Mouse (Mus musculus) CH12.LX (cell line): Measurements from ENCODE around the gene Agtrap. TPM values are rescaled to one million over a fixed set of nuclear protein-coding genes. Genes with fewer than 3 reads are reported as not detected.

Experiments used
- DNase-seq: peaks from one replicate; pipeline ENCODE4 v3.0.0-alpha.2; 2013; ENCODE audit errors: extremely low read depth
- H3K27ac ChIP-seq: 2 replicates; pipeline ENCODE4 v1.5.1; 2012; ENCODE audit warnings: low read depth, mild to moderate bottlenecking, control low read depth, moderate library complexity; ENCODE audit not compliant: insufficient read depth
- H3K27me3 ChIP-seq: replicated peaks from 2 replicates; pipeline ENCODE3; 2012; ENCODE audit warnings: inconsistent platforms
- H3K36me3 ChIP-seq, 2 experiments: replicated peaks in 1 of 2; 2 replicates each; pipeline versions ENCODE3 to v1.6.1; 2012; ENCODE audit warnings: inconsistent platforms in 1 of 2, low read length in 1 of 2, mild to moderate bottlenecking in 1 of 2, mixed read lengths in 1 of 2, moderate library complexity in 1 of 2; ENCODE audit not compliant: control insufficient read depth in 1 of 2, insufficient read depth in 1 of 2
- H3K4me1 ChIP-seq, 2 experiments: 2 replicates each; pipeline ENCODE4 v1.6.1; 2012; ENCODE audit warnings: inconsistent platforms in 1 of 2, moderate library complexity in 1 of 2; ENCODE audit not compliant: insufficient read depth in 2 of 2, control insufficient read depth in 1 of 2
- H3K4me2 ChIP-seq: 2 replicates; pipeline ENCODE4 v1.6.1; 2012; ENCODE audit warnings: low read depth, mild to moderate bottlenecking, control low read depth; ENCODE audit not compliant: poor library complexity, insufficient read depth, severe bottlenecking
- H3K4me3 ChIP-seq, 3 experiments: fragments of 150-350 bp in 1 of 3; sonication (generic) in 1 of 3; replicated peaks in 1 of 3; 2 replicates each; pipeline versions ENCODE3 to v1.5.1; 2011 to 2012; ENCODE audit warnings: low read depth in 2 of 3, low read length in 2 of 3, mild to moderate bottlenecking in 2 of 3, moderate library complexity in 2 of 3, control low read depth in 1 of 3, improper control_type of control experiment in 1 of 3, inconsistent platforms in 1 of 3, mixed read lengths in 1 of 3; ENCODE audit not compliant: poor library complexity in 1 of 3
- H3K79me2 ChIP-seq: replicated peaks from 2 replicates; pipeline ENCODE4 v1.6.1; 2012; ENCODE audit warnings: mild to moderate bottlenecking, moderate library complexity; ENCODE audit not compliant: control insufficient read depth, poor library complexity, insufficient read depth, severe bottlenecking; ENCODE audit errors: extremely low read depth
- H3K9ac ChIP-seq: 2 replicates; pipeline ENCODE4 v1.6.1; 2012; ENCODE audit warnings: low read depth, mild to moderate bottlenecking, control low read depth, moderate library complexity; ENCODE audit not compliant: insufficient read depth
- H3K9me3 ChIP-seq: replicated peaks from 2 replicates; pipeline ENCODE3; 2012; ENCODE audit warnings: low read length, inconsistent platforms, mixed read lengths
- BHLHE40 ChIP-seq: IDR thresholded peaks from 2 replicates; pipeline ENCODE4 v1.6.1; 2011; ENCODE audit warnings: mild to moderate bottlenecking, low read depth, low read length, improper control_type of control experiment
- CHD1 ChIP-seq: IDR thresholded peaks from 2 replicates; pipeline ENCODE4 v1.6.1; 2012; ENCODE audit warnings: low read depth, low read length, improper control_type of control experiment, inconsistent platforms
- CHD2 ChIP-seq: IDR thresholded peaks from 2 replicates; pipeline ENCODE4 v1.6.1; 2011; ENCODE audit warnings: low read length, improper control_type of control experiment
- CTCF ChIP-seq, 2 experiments: IDR thresholded peaks in 1 of 2; conservative IDR thresholded peaks in 1 of 2; 2 replicates each; pipeline ENCODE4 v1.5.1; 2011 to 2012; ENCODE audit warnings: low read depth in 2 of 2, low read length in 2 of 2, improper control_type of control experiment in 1 of 2, inconsistent platforms in 1 of 2, mild to moderate bottlenecking in 1 of 2, moderate library complexity in 1 of 2
- ELF1 ChIP-seq: IDR thresholded peaks from 2 replicates; pipeline ENCODE4 v1.6.1; 2014; ENCODE audit warnings: low read depth, mild to moderate bottlenecking, inconsistent platforms, low read length, improper control_type of control experiment
- EP300 ChIP-seq: IDR thresholded peaks from 2 replicates; pipeline ENCODE4 v1.6.1; 2011; ENCODE audit warnings: low read length, improper control_type of control experiment
- IRF4 ChIP-seq: IDR thresholded peaks from 2 replicates; pipeline ENCODE4 v1.6.1; 2014; ENCODE audit warnings: low read depth, mild to moderate bottlenecking, inconsistent platforms, low read length, improper control_type of control experiment
- JUN ChIP-seq: IDR thresholded peaks from 2 replicates; pipeline ENCODE4 v1.6.1; 2011; ENCODE audit warnings: low read depth, mild to moderate bottlenecking, low read length, improper control_type of control experiment, moderate library complexity; ENCODE audit not compliant: insufficient read depth
- JUND ChIP-seq: conservative IDR thresholded peaks from 2 replicates; pipeline ENCODE4 v1.6.1; 2011; ENCODE audit warnings: low read depth, low read length, improper control_type of control experiment
- KAT2A ChIP-seq: IDR thresholded peaks from 2 replicates; pipeline ENCODE4 v1.6.1; 2012; ENCODE audit warnings: low read length, improper control_type of control experiment, inconsistent platforms; ENCODE audit not compliant: insufficient replicate concordance
- MAFK ChIP-seq: IDR thresholded peaks from 2 replicates; pipeline ENCODE4 v1.6.1; 2011; ENCODE audit warnings: low read length, improper control_type of control experiment; ENCODE audit not compliant: insufficient replicate concordance
- MAZ ChIP-seq: IDR thresholded peaks from 2 replicates; pipeline ENCODE4 v1.6.1; 2012; ENCODE audit warnings: low read depth, mild to moderate bottlenecking, inconsistent platforms, low read length, improper control_type of control experiment, moderate library complexity
- MXI1 ChIP-seq: IDR thresholded peaks from 2 replicates; pipeline ENCODE4 v1.6.1; 2011; ENCODE audit warnings: mild to moderate bottlenecking, low read depth, low read length, improper control_type of control experiment
- MYC ChIP-seq: IDR thresholded peaks from 2 replicates; pipeline ENCODE4 v1.6.1; 2011; ENCODE audit warnings: low read depth, mild to moderate bottlenecking, improper control_type of control experiment, low read length
- NELFE ChIP-seq: IDR thresholded peaks from 2 replicates; pipeline ENCODE4 v1.6.1; 2011; ENCODE audit warnings: low read depth, low read length, improper control_type of control experiment
- NRF1 ChIP-seq: IDR thresholded peaks from 2 replicates; pipeline ENCODE4 v1.6.1; 2014; ENCODE audit warnings: low read depth, mild to moderate bottlenecking, inconsistent platforms, low read length, improper control_type of control experiment, moderate library complexity
- PAX5 ChIP-seq: IDR thresholded peaks from 2 replicates; pipeline ENCODE4 v1.6.1; 2012; ENCODE audit warnings: low read length, inconsistent platforms, mixed read lengths
- POLR2A ChIP-seq: IDR thresholded peaks from 2 replicates; pipeline ENCODE4 v1.6.1; 2011; ENCODE audit warnings: low read depth, mild to moderate bottlenecking, improper control_type of control experiment, low read length
- POLR2AphosphoS2 ChIP-seq: IDR thresholded peaks from 2 replicates; pipeline ENCODE4 v1.6.1; 2011; ENCODE audit warnings: low read depth, low read length, improper control_type of control experiment
- RAD21 ChIP-seq: IDR thresholded peaks from 2 replicates; pipeline ENCODE4 v1.6.1; 2011; ENCODE audit warnings: low read depth, mild to moderate bottlenecking, low read length, improper control_type of control experiment, moderate library complexity
- RCOR1 ChIP-seq: conservative IDR thresholded peaks from 2 replicates; pipeline ENCODE4 v1.6.1; 2012; ENCODE audit warnings: low read depth, mild to moderate bottlenecking, inconsistent platforms, low read length, improper control_type of control experiment
- SIN3A ChIP-seq: IDR thresholded peaks from 2 replicates; pipeline ENCODE4 v1.6.1; 2012; ENCODE audit warnings: low read length, improper control_type of control experiment, inconsistent platforms
- SMC3 ChIP-seq: IDR thresholded peaks from 2 replicates; pipeline ENCODE4 v1.6.1; 2011; ENCODE audit warnings: low read depth, low read length, improper control_type of control experiment
- TBP ChIP-seq: conservative IDR thresholded peaks from 2 replicates; pipeline ENCODE4 v1.6.1; 2011; ENCODE audit warnings: low read depth, low read length, improper control_type of control experiment
- TCF12 ChIP-seq: IDR thresholded peaks from 2 replicates; pipeline ENCODE4 v1.6.1; 2014; ENCODE audit warnings: low read depth, mild to moderate bottlenecking, inconsistent platforms, low read length, improper control_type of control experiment
- UBTF ChIP-seq: IDR thresholded peaks from 2 replicates; pipeline ENCODE4 v1.6.1; 2012; ENCODE audit warnings: low read depth, mild to moderate bottlenecking, inconsistent platforms, low read length, improper control_type of control experiment, moderate library complexity
- USF1 ChIP-seq: IDR thresholded peaks from 2 replicates; pipeline ENCODE4 v1.6.1; 2014; ENCODE audit warnings: low read depth, mild to moderate bottlenecking, inconsistent platforms, low read length, improper control_type of control experiment
- USF2 ChIP-seq: conservative IDR thresholded peaks from 2 replicates; pipeline ENCODE4 v1.6.1; 2011; ENCODE audit warnings: low read depth, low read length, improper control_type of control experiment
- ZC3H11A ChIP-seq: IDR thresholded peaks from 2 replicates; pipeline ENCODE4 v1.6.1; 2012; ENCODE audit warnings: low read depth, mild to moderate bottlenecking, inconsistent platforms, low read length, improper control_type of control experiment
- ZKSCAN1 ChIP-seq: IDR thresholded peaks from 2 replicates; pipeline ENCODE4 v1.6.1; 2012; ENCODE audit warnings: low read depth, inconsistent platforms, low read length, improper control_type of control experiment, borderline replicate concordance
- ZNF384 ChIP-seq: IDR thresholded peaks from 2 replicates; pipeline ENCODE4 v1.6.1; 2012; ENCODE audit warnings: low read depth, low read length, improper control_type of control experiment, inconsistent platforms
- dilution Hi-C: fragments of 300-500 bp; cut with MboI; formaldehyde crosslinking; loops from 2 replicates; pipeline ENCODE4 v1.14.3; 2020; ENCODE audit warnings: low sequenced_read_pairs; ENCODE audit not compliant: extremely low pct_unique_long_range_greater_than_20kb, extremely low pct_ligation_motif_present
- in situ Hi-C: fragments of 300-500 bp; cut with MboI; formaldehyde crosslinking; loops from 3 replicates; pipeline ENCODE4 v1.14.3; 2019; ENCODE audit warnings: low sequenced_read_pairs, low pct_ligation_motif_present, low pct_unique_long_range_greater_than_20kb, mixed read lengths
- polyA plus RNA-seq: library from polyadenylated mRNA; unstranded; fragments of >175 nt; gene quantifications from 2 replicates; pipeline ENCODE4 v1.2.1, GENCODE M21; 2012; ENCODE audit warnings: low read depth; ENCODE audit not compliant: insufficient read length
- total RNA-seq, 2 experiments: library from RNA; depleted of rRNA; stranded (reverse); fragments of 300-350 nt in 1 of 2; fragments of >200 nt in 1 of 2; gene quantifications; 2 replicates each; pipeline ENCODE4 v1.2.3; 2012 to 2014

Gene Agtrap
- total and polyA plus RNA-seq, 3 experiments = 4.1 to 6.2 (median 5.9) TPM

DNA sequence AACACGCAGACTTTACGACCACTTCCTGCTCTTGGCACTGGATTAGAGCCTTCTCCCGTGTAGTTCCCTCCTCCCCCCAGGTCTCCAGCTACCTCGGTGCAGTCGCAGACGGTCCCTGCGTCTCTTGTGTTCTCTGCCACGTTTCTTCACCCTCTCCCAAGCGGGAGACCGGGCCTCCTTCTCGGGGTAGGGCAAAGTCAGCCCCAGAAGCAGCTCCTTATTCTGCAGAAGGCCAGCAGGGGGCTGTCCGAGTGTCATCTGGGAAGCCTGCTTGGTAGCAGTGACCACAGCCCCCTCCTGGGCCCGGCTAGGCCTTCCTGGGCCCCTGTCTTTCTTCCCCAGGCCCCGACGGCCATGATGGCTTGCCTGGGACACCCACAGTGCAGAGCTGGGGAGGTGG is 27.6 kb upstream of the Agtrap start:
- Histone ChIP-seq H3K27me3 (peaks cover 57% of the 10 kb centered on the region), H3K79me2 (no peaks in the 10 kb centered on the region), H3K36me3 (no peaks in the 10 kb centered on the region), H3K4me1 (peaks cover 3 to 9% of the 10 kb centered on the region in 2 experiments; a peak in 2 of 4 replicates), H3K4me3 (no peak overlapping the region), H3K9ac (no peak overlapping the region; the same call in 1 of the 2 replicates), H3K9me3 (peaks cover 8% of the 10 kb centered on the region), H3K27ac (no peak overlapping the region), H3K4me2 (peak overlapping the region; percentile 18; the same call in 1 of the 2 replicates)
- dilution Hi-C loops (no loop called here), in situ Hi-C loops (loop anchor here (5.0 kb wide), 1 partner anchor 37 kb away; the partner anchor contains the start of gene Fbxo6)
- TF ChIP-seq CTCF (conservative IDR thresholded peaks at IDR 0.05 in 1 of 2, IDR thresholded peaks at IDR 0.05 in 1 of 2; ENCODE audit: low read depth in 2 of 2, low read length in 2 of 2) = peak in 1 of 2 experiments; percentile 71; a peak in 2 of 4 replicates
- TF ChIP-seq IRF4 = no peak
- no peak for TF ChIP-seq NELFE
- no peak for TF ChIP-seq PAX5
- no peak for TF ChIP-seq EP300
- peak; percentile 15 for TF ChIP-seq RAD21
- TF ChIP-seq SMC3 = peak; percentile 65
- TF ChIP-seq TCF12 = no peak
- 0 out of 2 replicates have a peak, but pooled peaks have one; percentile 40 for TF ChIP-seq MAZ
- peak; percentile 29 for DNase-seq

DNA sequence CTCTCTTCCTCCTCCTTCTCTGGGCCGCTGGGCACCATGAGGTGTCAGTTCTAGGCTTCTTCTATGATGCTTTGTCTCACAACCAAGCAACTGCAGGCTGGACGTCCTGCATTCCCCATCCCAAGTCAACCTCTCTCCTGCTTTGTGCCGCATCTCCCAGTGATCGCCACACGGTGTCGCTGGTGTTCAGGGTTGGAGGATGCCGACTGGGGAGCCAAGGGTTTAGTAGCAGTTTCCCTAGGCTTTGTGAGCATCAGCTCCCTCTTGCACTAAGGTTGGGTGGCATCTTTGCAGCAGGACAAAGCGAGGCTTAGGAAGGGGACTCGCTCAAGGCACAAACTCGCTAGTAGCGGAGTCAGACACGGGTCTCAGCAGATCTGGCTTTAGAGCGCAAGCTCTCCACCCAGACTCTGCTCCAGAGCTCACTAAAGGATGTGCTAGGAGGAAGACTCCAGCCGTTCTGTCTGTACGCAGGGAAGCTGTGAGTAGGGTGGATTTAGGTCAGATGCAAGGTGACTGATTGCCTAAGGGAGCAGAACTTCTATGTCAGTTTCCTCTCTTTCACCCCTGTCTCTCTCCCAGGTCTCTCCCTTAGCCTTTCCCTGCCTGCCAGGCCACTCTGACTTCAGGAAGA is 27.0 kb upstream of the Agtrap start:
- Histone ChIP-seq H3K27ac (no peak overlapping the region), H3K4me3 (no peak overlapping the region), H3K27me3 (peaks cover 60% of the 10 kb centered on the region), H3K36me3 (no peaks in the 10 kb centered on the region), H3K4me2 (peak overlapping the region; percentile 18), H3K9me3 (peaks cover 8% of the 10 kb centered on the region), H3K79me2 (no peaks in the 10 kb centered on the region), H3K9ac (no peak overlapping the region; the same call in 1 of the 2 replicates), H3K4me1 (peaks cover 3 to 9% of the 10 kb centered on the region in 2 experiments; a peak in 2 of 4 replicates)
- DNase-seq = peak; percentile 77
- dilution Hi-C loops = no loop called here
- in situ Hi-C loops = loop anchor here (5.0 kb wide), 1 partner anchor 37 kb away; the partner anchor contains the start of gene Fbxo6
- TF ChIP-seq CTCF (conservative IDR thresholded peaks at IDR 0.05 in 1 of 2, IDR thresholded peaks at IDR 0.05 in 1 of 2; ENCODE audit: low read depth in 2 of 2, low read length in 2 of 2) (peak; percentile 78 to 98), POLR2A (no peak), USF1 (no peak), TBP (no peak), ZC3H11A (peak; percentile 69), SIN3A (no peak; the same call in 1 of the 2 replicates), USF2 (no peak), ELF1 (0 out of 2 replicates have a peak, but pooled peaks have one; percentile 19), JUN (no peak), PAX5 (no peak), MAFK (no peak), POLR2AphosphoS2 (no peak), JUND (no peak), UBTF (no peak), ZKSCAN1 (no peak), IRF4 (peak; percentile 57), RCOR1 (no peak), MXI1 (no peak), MYC (no peak), RAD21 (peak; percentile 94), SMC3 (peak; percentile 95), ZNF384 (no peak), BHLHE40 (no peak), CHD1 (no peak), CHD2 (no peak), MAZ (0 out of 2 replicates have a peak, but pooled peaks have one; percentile 39), KAT2A (no peak), NRF1 (0 out of 2 replicates have a peak, but pooled peaks have one; percentile 22)
